Mouse (Mus musculus) heart, embryonic 13.5 days (tissue): ENCODE data around the gene Tra2b. TPM values are rescaled to one million over a fixed set of nuclear protein-coding genes. Genes with fewer than 3 reads are reported as not detected.
"Not testable (repeated sequence)": the region's sequence is repeated elsewhere in the genome, so short reads cannot be mapped to it uniquely, and the experiment has no call there.

ENCODE experiments used
- ATAC-seq: fragments of 200-750 bp; cut with Nextera tagmentation; 2 replicates; pipeline ENCODE4 v1.8.0; 2017; ENCODE audit warnings: moderate TSS enrichment; ENCODE audit not compliant: insufficient number of reproducible peaks, low FRiP score, low TSS enrichment; ENCODE audit errors: extremely low read depth
- H3K27ac ChIP-seq: fragments of 300-500 bp; sonication (generic); replicated peaks from 2 replicates; pipeline ENCODE4 v1.5.1; 2015; ENCODE audit warnings: moderate library complexity, mild to moderate bottlenecking, inconsistent platforms
- H3K27me3 ChIP-seq: fragments of 300-500 bp; sonication (generic); replicated peaks from 2 replicates; pipeline ENCODE4 v1.6.1; 2015; ENCODE audit warnings: mild to moderate bottlenecking, inconsistent platforms
- H3K36me3 ChIP-seq: fragments of 300-500 bp; sonication (generic); 2 replicates; pipeline ENCODE4 v1.6.1; 2015; ENCODE audit warnings: mild to moderate bottlenecking, inconsistent platforms
- H3K4me1 ChIP-seq: fragments of 300-500 bp; sonication (generic); 2 replicates; pipeline ENCODE4 v1.6.1; 2015; ENCODE audit warnings: inconsistent platforms
- H3K4me2 ChIP-seq: fragments of 300-500 bp; sonication (generic); 2 replicates; pipeline ENCODE4 v1.6.1; 2015; ENCODE audit warnings: inconsistent platforms, mild to moderate bottlenecking, moderate library complexity
- H3K4me3 ChIP-seq: fragments of 300-500 bp; sonication (generic); 2 replicates; pipeline ENCODE4 v1.5.1; 2015; ENCODE audit warnings: moderate library complexity, mild to moderate bottlenecking, inconsistent platforms
- H3K9ac ChIP-seq: fragments of 300-500 bp; sonication (generic); 2 replicates; pipeline ENCODE4 v1.6.1; 2015; ENCODE audit warnings: inconsistent platforms, mild to moderate bottlenecking, moderate library complexity
- H3K9me3 ChIP-seq: fragments of 300-500 bp; sonication (generic); 2 replicates; pipeline ENCODE4 v1.6.1; 2016; ENCODE audit warnings: inconsistent platforms
- WGBS: fragments of 180-500 bp; shearing (Covaris S2); methylation state at CpG from one replicate; pipeline ENCODE4 v1.1.7; 2015; ENCODE audit warnings: mixed read lengths; 5-methylcytosine and 5-hydroxymethylcytosine counted together
- polyA plus RNA-seq: library from polyadenylated mRNA; unstranded; fragments of >200 nt; fragmentation: Nextera tagmentation; extraction: Ambion mirVana; gene quantifications from 2 replicates; pipeline ENCODE4 v1.2.1, GENCODE M21; 2015

The Tra2b gene
- polyA plus RNA-seq, 1 experiment from 2014 or later: 189 TPM

DNA sequence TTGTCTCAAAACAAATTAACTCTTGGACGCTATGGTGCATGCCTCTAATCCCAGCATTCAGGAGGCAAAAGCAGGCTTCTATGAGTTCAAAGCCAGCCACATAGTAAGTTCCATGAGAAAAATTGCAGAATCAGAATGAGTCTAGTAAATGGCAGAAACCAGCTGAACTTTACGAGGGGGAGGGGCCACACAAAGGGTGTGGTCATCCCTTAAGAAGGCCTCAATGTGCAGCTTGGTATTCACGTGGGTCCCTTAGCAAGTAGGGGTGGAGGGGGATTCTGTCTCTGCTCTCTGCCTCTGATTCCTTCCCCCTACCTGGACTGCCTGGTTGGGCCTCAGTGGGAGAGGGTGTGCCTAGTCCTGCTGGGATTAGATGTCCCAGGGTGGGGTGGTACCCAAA lies 4.7 kb upstream of the Tra2b start:
- WGBS: 64% methylated on average over 3 of the region's 3 CpGs

GRCm38 (mm10) chr16:22266384-22266783 lies 579 bp upstream of the Tra2b start:
- H3K27me3 ChIP-seq: no peaks in the 10 kb centered on the region
- peak overlapping the region; percentile 91 for H3K4me2 ChIP-seq
- peak overlapping the region; percentile 86 for H3K9ac ChIP-seq
- ATAC-seq: no peak
- 40% methylated on average over 8 of the region's 8 CpGs for WGBS
- H3K27ac ChIP-seq: peak overlapping the region; percentile 99
- peak overlapping the region; percentile 99 for H3K4me3 ChIP-seq
- H3K36me3 ChIP-seq: no peaks in the 10 kb centered on the region
- H3K9me3 ChIP-seq: no peaks in the 10 kb centered on the region
- peaks cover 29% of the 10 kb centered on the region for H3K4me1 ChIP-seq

More for the DNA sequence above, 4.7 kb upstream of the Tra2b start:
- Histone ChIP-seq H3K27ac (no peak overlapping the region), H3K27me3 (no peaks in the 10 kb centered on the region), H3K4me3 (no peak overlapping the region), H3K4me2 (no peak overlapping the region), H3K4me1 (peaks cover 6% of the 10 kb centered on the region), H3K36me3 (no peaks in the 10 kb centered on the region), H3K9me3 (0 out of 2 replicates have a peak, but pooled peaks cover 5% of the 10 kb centered on the region), H3K9ac (no peak overlapping the region)
- ATAC-seq: no peak

DNA sequence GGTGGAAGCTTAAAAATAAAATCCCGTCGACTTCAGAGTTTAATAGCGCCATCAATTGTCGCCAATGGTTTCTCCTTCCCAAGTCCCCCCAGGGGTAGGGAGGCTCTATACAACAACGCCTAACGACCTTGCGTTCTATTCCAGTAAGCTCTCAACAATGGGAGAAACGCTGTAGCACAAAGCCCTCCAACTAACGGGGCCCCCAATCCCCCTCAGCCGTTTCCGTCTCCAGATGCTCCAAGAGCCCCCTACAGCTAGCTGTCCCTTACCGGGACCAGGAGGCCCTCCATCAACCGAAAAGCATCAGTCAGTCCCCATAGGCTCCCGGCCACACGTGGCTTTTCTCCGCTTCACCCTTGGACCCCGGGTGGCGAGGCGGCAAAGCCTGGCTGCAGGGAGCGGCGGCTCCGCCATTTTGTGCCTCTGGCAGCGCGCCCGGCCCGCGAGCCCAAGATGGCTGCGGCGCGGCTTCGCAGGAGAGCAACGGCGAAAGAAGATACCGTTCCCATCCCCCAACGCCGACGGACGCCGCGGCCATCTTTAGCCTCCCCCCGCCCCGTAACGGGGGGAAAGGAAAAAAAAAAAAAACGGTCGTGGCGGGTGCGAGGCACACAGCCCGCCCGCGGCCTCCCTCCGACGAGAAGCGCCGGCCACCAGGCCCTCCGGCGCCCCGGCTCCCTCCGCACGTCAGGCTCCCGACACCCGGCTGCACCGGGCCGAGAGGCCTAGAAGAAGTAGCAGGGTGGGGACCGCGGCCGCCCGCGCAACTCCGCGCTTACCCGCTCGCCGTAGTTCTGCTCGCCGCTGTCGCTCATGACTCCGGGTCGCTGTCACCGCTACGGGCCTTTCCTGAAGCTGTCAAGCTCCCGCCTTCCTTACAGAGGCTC lies 600 bp downstream of the Tra2b start:
- under 1% methylated on average over 81 of the region's 81 CpGs for WGBS

GRCm38 (mm10) chr16:22264232-22264961 lies 1.4 kb downstream of the Tra2b start:
- H3K27me3 ChIP-seq: no peaks in the 10 kb centered on the region
- under 1% methylated on average over 16 of the region's 16 CpGs for WGBS

More for the DNA sequence above, 600 bp downstream of the Tra2b start:
- Histone ChIP-seq H3K9me3 (no peaks in the 10 kb centered on the region), H3K27me3 (no peaks in the 10 kb centered on the region), H3K4me3 (peak overlapping the region; percentile 99), H3K36me3 (no peaks in the 10 kb centered on the region), H3K27ac (peak overlapping the region; percentile 99), H3K4me2 (peak overlapping the region; percentile 91), H3K9ac (peak overlapping the region; percentile 99), H3K4me1 (peaks cover 39% of the 10 kb centered on the region)
- ATAC-seq: peak; percentile 49; the same call in 1 of the 2 replicates

DNA sequence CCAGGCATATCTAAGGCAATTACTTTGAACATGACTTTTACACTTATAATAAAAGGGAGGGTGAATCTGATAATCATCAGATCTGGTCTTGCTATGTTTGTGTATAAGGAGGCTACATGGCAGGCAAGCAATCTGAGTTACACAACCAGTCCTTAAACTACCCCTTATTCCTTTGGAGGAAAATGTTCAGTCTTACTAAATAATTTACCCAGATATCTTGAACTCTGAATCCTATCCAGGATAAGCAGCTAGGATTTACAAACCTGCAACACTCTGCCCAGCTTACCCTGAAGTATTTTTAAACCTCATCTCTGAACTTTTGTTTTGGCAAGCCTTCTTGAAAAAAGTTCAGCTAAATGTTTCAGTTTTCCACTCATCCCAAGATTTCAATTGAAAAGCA lies 2.7 kb downstream of the Tra2b start:
- Histone ChIP-seq H3K9me3 (no peaks in the 10 kb centered on the region), H3K27me3 (no peaks in the 10 kb centered on the region), H3K27ac (no peak overlapping the region; the same call in 1 of the 2 replicates), H3K9ac (peak overlapping the region; percentile 72), H3K36me3 (0 out of 2 replicates have a peak, but pooled peaks cover 5% of the 10 kb centered on the region), H3K4me1 (peaks cover 48% of the 10 kb centered on the region), H3K4me2 (peak overlapping the region; percentile 91), H3K4me3 (peak overlapping the region; percentile 99)
- no peak for ATAC-seq

More at GRCm38 (mm10) chr16:22264232-22264961, 1.4 kb downstream of the Tra2b start:
- H3K4me2 ChIP-seq: peak overlapping the region; percentile 91
- no peaks in the 10 kb centered on the region for H3K36me3 ChIP-seq
- H3K9me3 ChIP-seq: no peaks in the 10 kb centered on the region
- H3K4me3 ChIP-seq: peak overlapping the region; percentile 99
- H3K4me1 ChIP-seq: peaks cover 41% of the 10 kb centered on the region
- peak overlapping the region; percentile 99 for H3K9ac ChIP-seq
- peak overlapping the region; percentile 99 for H3K27ac ChIP-seq
- no peak for ATAC-seq

GRCm38 (mm10) chr16:22261563-22261962 lies 4.2 kb downstream of the Tra2b start:
- H3K9ac ChIP-seq: no peak overlapping the region
- H3K4me1 ChIP-seq: peaks cover 53% of the 10 kb centered on the region
- 0 out of 2 replicates have a peak, but pooled peaks cover 5% of the 10 kb centered on the region for H3K36me3 ChIP-seq
- H3K9me3 ChIP-seq: no peaks in the 10 kb centered on the region
- no peaks in the 10 kb centered on the region for H3K27me3 ChIP-seq
- WGBS: 78% methylated on average over 2 of the region's 2 CpGs
- H3K4me3 ChIP-seq: no peak overlapping the region
- no peak for ATAC-seq
- no peak overlapping the region for H3K27ac ChIP-seq
- H3K4me2 ChIP-seq: peak overlapping the region; percentile 16; the same call in 1 of the 2 replicates

DNA sequence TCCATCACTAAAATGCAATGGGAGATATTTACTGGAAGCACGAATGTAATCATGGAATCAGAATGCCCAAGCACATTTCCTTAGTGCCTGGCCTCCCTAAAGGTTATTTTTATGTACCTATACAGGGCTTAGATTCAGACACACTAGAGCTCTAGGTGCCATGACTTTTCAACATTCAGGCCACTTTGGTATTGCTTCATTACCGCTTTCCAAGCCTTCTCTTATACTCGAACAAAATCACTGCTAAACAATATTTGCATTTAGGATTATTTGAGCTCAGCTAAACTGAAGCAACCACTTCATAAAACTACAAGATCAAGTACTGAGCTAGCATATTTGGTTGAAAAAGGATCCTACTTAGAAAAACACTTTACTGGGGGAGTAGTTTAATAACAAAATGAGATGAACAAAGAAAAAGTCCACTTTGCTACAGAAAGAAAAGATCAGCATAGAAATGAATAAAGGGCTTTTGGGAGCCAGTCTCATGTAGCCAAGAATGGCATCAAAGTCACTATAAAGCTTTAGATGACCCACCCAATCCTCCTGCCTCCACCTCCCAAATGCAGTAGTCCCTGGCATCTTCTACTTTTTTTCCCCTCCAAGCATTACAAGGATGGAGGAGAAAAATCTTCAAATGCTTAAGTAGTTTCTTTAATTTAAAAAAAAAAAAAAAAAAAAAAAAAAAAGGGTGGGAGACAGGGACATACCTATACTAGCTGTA lies 5.2 kb downstream of the Tra2b start:
- peak overlapping the region; percentile 46 for H3K4me2 ChIP-seq
- H3K27me3 ChIP-seq: no peaks in the 10 kb centered on the region
- H3K9ac ChIP-seq: 0 out of 2 replicates have a peak overlapping the region, but pooled peaks have one; percentile 8
- no peaks in the 10 kb centered on the region for H3K9me3 ChIP-seq
- ATAC-seq: no peak
- H3K36me3 ChIP-seq: 0 out of 2 replicates have a peak, but pooled peaks cover 5% of the 10 kb centered on the region
- WGBS: 44% methylated on average over 3 of the region's 3 CpGs
- no peak overlapping the region for H3K27ac ChIP-seq
- peaks cover 59% of the 10 kb centered on the region for H3K4me1 ChIP-seq
- H3K4me3 ChIP-seq: no peak overlapping the region

- H3K4me3 ChIP-seq, H3K9ac ChIP-seq, H3K27ac ChIP-seq, H3K9me3 ChIP-seq, H3K27me3 ChIP-seq, H3K4me2 ChIP-seq, ATAC-seq: not testable (repeated sequence)
- Histone ChIP-seq H3K4me1 (peaks cover 29% of the 10 kb centered on the region), H3K36me3 (peaks cover 71% of the 10 kb centered on the region)
- WGBS: 83% methylated on average over 6 of the region's 6 CpGs
Observed at GRCm38 (mm10) chr16:22252255-22252654, 13.6 kb downstream of the Tra2b start.

- H3K9me3 ChIP-seq: no peaks in the 10 kb centered on the region
- H3K36me3 ChIP-seq: peaks cover 83% of the 10 kb centered on the region
- H3K4me1 ChIP-seq: peaks cover 13% of the 10 kb centered on the region
- no peaks in the 10 kb centered on the region for H3K27me3 ChIP-seq
- no peak overlapping the region for H3K27ac ChIP-seq
- no peak for ATAC-seq
- H3K9ac ChIP-seq: no peak overlapping the region
- H3K4me3 ChIP-seq: no peak overlapping the region
- 92% methylated on average over 5 of the region's 5 CpGs for WGBS
- H3K4me2 ChIP-seq: no peak overlapping the region
Observed at GRCm38 (mm10) chr16:22250307-22250706, 15.5 kb downstream of the Tra2b start.

GRCm38 (mm10) chr16:22249754-22250153 lies 16.1 kb downstream of the Tra2b start:
- no peak for ATAC-seq
- peaks cover 8% of the 10 kb centered on the region; the same call in 1 of the 2 replicates for H3K4me1 ChIP-seq
- H3K4me3 ChIP-seq: no peak overlapping the region
- no peak overlapping the region for H3K4me2 ChIP-seq
- WGBS: 92% methylated on average over 3 of the region's 3 CpGs
- H3K27me3 ChIP-seq: no peaks in the 10 kb centered on the region
- H3K27ac ChIP-seq: no peak overlapping the region
- H3K36me3 ChIP-seq: peaks cover 85% of the 10 kb centered on the region
- H3K9ac ChIP-seq: no peak overlapping the region
- H3K9me3 ChIP-seq: no peaks in the 10 kb centered on the region
